Mouse (Mus musculus): ENCODE results near the gene Ascc3.

- no peak for TF ChIP-seq GATA1 (IDR thresholded peaks at IDR 0.05; ENCODE audit: borderline replicate concordance, low read length)
- no peak for TF ChIP-seq FLI1 (IDR thresholded peaks at IDR 0.05; ENCODE audit: low read length)
These were observed 250.9 kb downstream of the Ascc3 start for GRCm38 (mm10) chr10:50843363-50843762.
